In the genomic region with DNA sequence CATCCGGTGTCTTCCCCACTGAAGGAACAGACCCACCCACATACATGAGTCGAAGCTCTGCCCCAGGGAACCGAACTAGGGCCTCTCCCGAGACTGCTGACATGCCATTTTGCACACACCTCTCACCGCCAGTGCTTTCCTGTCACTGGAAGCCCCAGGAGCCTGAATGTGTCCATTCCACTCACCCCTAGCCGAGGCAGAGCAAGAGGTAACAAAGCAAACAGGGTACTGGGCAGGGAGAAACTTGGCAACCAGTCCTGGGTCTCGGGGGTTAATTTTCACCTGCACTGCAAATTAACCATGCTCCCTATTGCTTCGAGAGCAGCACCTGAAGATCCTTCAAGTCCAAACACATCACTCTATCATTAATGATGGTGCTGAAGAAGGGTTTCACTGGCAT, we compare ENCODE assay signal across 18 mouse cellular contexts.
DNase-seq lines count a peak whose midpoint lies in the region; ATAC-seq lines count a peak whose summit lies in the region.
"Had no signal": no experiment of that assay in that cellular context is flagged by ENCODE, and none has a peak within 500 bp of the region (broad histone marks: within the 10 kb centered on the region; RNA-seq: fewer than 3 reads in every experiment).

No protein-coding gene starts in this region.

- DNase-seq in heart, adult 11 months, result peak; percentile 66
- DNase-seq in heart, postnatal 14 days, result no peak
- peak; percentile 24 for DNase-seq in CD4-positive helper T cell, adult 2 months (ENCODE audit: low read depth, low spot score)
- DNase-seq in layer of hippocampus, postnatal 25 days (ENCODE audit: extremely low spot score in 1 of 2, low spot score in 1 of 2), result no peak
- DNase-seq: adrenal gland, adult 2 months; adrenal gland, postnatal 10 days; adrenal gland, postnatal 25 days; B cell, adult 2 months; cerebellum, adult 11 months; cerebellum, adult 18-20 months; cerebellum, adult 8-10 months; cerebellum, adult 9-11 months; cerebellum, postnatal 14 days; cerebellum, postnatal 36 days; embryo, embryonic 11 days had no signal

- intact Hi-C loops in heart, postnatal 14 days (cut with DNase I), result no loop called here

- peak; percentile 50 for ATAC-seq in inflammation-experienced regulatory T-cells, adult 6 months
- ATAC-seq: forebrain, embryonic 14.5 days; forebrain, embryonic 16.5 days had no signal

Comparison
In these comparisons a context has a peak if more than half of its experiments do, and no peak if none do; other contexts are left out.
1. DNase-seq: peak in heart, adult 11 months (single experiment) and CD4-positive helper T cell, adult 2 months (single experiment); none in heart, postnatal 14 days (0 of 2) and layer of hippocampus, postnatal 25 days (0 of 2).